Mouse (Mus musculus) neural tube, embryonic 10.5 days (tissue): Measurements from ENCODE around the gene Hnf4a.

Experiments
- DNase-seq: peaks from one replicate; pipeline ENCODE4 v3.0.0-alpha.2; 2017; ENCODE audit warnings: low spot score; ENCODE audit errors: extremely low spot score

The Hnf4a gene

DNA sequence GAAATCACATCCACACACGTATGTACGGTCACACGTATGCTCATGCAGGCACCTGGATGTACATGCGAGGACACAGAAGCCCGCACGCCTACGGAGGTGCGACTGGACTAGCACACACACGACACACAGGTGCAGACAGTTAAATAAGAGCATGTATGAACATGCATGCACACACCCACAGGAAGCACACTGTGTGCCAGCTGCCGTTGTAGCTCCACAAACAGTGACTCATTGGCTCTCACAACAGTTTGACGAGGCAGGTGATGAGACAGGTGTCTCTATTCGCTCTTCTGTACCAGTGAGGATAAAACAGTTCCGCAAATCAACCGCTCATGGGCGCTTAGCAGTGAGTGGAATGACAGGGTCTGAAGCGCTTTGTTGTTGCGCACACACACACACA, 16.0 kb upstream of the Hnf4a start:
- no peak for DNase-seq

DNA sequence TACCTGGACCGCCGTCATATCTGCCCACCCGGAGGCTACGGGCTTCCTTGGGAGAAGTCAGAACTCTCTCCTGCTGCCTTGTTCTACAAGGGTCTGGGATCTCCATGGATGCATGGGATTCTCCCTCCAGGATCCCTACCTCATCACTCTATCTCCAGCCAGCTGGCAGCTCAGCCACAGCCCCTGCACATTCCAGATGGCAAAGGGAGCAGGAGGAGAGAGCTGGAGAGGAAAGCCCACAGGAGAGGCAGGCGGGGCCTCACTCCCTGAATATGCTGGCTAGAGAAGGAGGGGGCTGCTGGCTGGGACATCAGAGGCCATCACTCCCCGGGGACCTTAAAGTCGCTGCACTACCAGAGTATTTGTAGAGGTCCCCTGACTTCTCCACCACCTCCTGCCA, 15.3 kb upstream of the Hnf4a start:
- no peak for DNase-seq

GRCm38 (mm10) chr2:163492018-163492417, 14.6 kb upstream of the Hnf4a start, which contains the start of gene R3hdml:
R3hdml (plus strand) TSS chr2:163492318.
- DNase-seq, result no peak

- no peak for DNase-seq
Measured at GRCm38 (mm10) chr2:163493031-163493430, 13.6 kb upstream of the Hnf4a start.

DNA sequence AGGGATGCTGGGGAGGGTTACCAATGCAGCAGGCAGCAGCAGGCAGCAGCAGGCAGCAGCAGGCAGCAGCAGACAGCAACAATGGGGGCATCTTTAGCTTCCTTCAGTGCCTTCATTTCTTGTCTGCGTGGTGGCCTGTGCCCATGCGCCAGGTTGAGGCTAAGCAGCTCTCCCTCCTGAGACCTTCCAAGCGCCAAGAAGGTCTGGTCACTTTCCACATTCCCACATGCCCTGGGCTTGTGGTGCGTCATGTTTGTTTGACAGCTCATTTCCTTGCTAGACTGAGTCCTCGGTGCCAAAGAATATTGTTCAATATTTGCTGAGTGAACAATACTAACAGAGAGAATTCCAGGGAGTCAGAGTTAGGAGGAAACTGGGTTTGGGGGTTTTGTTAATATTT, 12.6 kb upstream of the Hnf4a start:
- no peak for DNase-seq

DNA sequence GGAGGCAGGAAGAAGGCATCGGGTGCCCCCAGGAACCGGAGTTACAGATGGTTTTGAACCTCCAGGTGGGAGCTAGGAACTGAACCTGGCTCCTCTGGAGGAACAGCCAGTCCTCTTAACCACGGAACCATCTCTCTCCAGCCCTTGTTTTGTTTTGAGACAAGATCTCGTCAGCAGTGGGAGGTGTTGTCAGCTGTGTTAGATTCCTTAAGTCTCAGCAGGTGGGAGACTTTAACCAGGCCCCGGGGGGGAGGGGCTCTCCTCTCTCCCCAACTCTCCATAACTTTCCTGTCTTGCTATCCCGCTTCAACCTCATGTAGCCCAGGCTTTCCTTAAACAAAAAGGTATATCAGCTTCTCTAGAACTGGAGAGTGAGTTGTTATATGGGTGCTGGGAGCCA, 12.2 kb upstream of the Hnf4a start:
- DNase-seq, result no peak

DNA sequence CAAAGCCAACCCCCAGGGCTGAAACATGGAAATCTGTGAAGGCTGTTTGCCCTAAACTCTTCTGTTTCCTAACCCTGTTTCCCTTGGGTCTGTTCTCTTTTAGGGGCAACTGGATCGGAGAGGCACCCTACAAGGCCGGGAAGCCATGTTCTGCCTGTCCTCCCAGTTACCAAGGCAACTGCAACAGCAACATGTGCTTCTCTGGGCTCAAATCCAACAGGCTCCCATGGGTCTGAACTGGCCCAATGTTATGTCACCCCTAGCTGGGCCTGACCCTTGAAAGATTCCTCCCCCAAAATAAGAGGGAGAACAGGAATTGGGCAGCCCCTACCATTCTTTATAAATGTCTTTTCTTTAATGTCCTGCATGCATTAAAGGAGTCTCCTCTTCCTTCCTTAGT, 4.4 kb upstream of the Hnf4a start:
- no peak for DNase-seq

GRCm38 (mm10) chr2:163503191-163503590, 3.4 kb upstream of the Hnf4a start:
- no peak for DNase-seq

DNA sequence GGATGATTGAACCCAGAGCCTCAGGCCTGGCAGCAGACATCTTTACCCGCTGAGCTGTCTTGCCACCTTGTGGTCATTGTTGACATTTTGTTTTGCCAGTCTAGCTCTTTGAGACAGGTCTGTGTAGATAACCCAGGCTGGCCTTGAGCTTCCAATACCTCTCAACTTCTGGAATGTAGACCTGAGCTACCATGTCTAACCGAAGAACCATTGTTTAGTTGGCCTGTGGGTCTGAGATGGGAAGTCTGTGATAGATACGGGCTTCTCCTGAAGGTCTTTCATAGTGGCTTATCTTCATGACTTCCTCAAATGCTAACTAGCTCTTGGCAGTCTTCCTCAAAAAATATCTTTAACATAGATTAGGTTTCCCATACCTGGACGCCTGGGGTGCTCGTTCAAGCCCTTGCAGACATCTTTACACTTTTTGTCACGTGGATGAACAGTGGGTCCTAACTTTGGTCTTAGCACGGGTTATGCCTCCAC, 19.2 kb downstream of the Hnf4a start:
- no peak for DNase-seq

DNA sequence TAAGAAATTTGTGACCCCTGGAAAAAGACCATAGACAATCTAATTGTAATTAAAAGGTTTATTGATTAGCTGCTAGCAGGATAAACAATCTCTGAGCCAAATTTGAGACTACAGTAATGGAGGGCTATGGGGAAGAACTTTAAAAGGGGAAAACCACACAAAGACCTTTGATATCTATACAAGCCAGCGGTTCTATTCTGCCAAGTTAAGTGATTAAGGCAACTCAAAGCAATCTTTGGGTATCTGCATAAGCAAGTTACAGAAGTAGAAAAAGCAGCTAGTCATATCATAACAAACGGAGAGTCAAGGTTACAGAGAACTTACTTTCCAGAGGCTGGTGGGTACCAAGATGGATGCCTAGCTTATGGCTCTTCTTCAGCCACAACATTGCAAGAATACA, 20.9 kb downstream of the Hnf4a start:
- no peak for DNase-seq

GRCm38 (mm10) chr2:163530418-163530817, 23.8 kb downstream of the Hnf4a start:
- no peak for DNase-seq

DNA sequence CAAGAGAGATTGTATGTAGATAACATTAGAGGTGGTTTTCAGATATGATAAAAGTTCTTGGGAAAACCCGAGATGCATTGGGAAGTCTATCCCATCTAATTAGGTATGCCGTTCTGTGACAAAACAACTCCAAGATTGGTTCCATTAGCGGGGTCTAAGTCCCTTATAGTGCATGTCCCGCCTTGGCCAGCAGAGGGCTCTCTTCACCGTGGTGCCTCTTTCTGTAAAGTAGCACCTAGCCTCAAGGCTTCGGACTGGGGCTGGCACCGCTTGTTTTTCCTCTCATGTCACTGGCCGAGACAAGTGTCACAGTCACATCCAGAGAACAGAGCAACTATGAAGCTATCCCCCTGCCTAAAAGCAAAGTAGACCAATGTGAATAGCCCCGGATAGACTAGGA, 25.3 kb downstream of the Hnf4a start:
- DNase-seq, result peak; percentile 80

- DNase-seq, result no peak
Measured at GRCm38 (mm10) chr2:163533226-163533625, 26.6 kb downstream of the Hnf4a start.

DNA sequence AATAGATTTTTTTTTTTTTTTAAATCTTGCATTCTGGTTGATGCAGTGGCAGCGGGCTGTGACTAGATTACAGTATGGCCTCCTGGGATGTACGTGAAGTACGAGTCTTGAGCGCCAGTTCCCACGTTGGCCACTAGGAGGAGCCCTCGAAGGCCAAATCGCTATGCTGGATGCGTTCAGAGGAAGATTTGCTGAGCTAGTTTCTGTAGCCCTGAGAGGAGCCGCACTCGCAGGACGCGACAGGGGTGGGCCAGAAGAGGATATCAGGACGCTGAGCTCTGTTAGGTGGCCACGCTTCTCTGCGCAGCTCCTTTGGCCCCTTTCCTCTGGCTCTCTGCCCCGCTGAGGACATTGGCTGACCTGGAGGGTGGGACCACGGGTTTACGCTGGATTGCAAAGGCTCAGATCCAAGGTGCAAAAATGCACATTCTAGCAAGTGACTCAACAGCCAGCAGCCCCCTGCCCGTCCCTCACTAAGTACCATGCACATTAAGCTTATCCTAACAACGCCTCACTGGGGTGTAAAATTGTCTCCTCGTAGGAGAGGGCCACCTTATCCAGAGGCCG, 28.4 kb downstream of the Hnf4a start:
- DNase-seq, result peak; percentile 91

GRCm38 (mm10) chr2:163537443-163537842, 30.8 kb downstream of the Hnf4a start:
- DNase-seq, result no peak

DNA sequence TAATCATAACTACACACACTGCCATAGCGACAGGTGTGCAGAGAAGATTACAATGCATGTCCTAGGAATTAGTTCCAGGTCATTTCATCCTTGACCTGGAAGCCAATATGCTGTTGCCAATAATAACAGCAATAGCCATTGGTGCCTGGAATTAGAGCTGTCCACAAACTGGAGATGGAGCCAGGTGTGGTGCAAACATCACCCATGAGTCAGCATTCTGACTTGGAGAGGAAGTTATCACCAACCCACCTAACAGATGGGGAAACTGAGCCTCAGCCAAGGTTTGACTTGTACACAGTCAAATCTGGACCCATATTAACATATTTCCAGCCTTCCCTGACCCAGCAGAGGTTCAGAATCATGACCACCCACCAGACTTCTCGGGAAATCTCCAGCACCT, 31.8 kb downstream of the Hnf4a start:
- no peak for DNase-seq

DNA sequence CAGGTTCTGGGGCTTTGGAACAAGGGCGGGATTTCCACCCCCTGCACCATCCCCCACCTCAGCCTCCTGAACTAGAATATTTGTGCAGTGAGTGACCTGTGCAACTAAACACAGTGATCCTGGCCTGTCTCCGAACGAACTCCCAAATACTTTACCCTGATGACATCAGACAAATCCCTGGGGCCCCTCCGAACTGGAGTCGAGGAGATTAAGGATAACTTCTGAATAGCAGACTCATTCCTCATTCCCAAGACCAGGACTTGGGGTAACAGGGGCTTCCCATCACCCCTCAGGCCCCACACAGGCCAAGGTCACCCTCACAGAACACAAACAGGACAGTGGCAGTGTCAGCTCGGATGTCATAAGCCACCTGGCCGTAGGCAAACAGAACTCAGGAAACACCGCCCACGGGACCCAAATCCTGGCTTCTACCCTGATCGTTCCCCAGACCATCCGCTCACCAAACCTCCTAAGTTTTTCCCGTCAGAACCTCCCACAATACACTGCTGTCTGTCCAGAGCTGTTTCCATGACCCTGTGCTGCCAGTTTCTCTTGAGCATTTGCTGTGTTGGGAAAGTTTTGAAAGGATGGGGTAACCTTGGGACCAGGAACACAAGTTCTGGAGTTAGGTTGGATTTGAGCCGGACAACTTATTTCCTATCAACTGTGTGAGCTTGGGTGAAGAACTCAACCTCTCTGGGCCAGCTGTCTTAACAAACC, 32.9 kb downstream of the Hnf4a start:
- DNase-seq, result no peak

- DNase-seq, result no peak
Measured at GRCm38 (mm10) chr2:163540231-163541117, 33.9 kb downstream of the Hnf4a start.

- no peak for DNase-seq
Measured at GRCm38 (mm10) chr2:163541568-163542182, 35.1 kb downstream of the Hnf4a start.

DNA sequence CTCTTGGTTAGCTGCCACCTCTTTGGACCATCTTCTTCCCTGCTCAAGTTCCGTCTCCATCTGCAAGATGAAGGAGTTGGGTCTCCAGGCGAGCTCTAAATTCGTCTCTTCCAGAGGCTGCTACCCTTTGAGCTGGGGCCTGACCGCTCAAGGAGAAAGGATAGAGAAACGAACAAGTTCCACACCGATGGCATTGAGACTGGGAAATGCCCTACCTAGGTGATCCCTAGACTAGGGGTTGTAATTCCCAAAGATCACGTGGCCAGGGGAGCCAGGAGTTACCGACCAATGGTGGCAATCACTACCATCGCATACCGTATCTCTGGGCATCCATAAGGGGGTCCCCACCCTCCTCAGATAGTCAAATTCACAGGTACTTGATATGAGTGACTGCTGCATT, 36.1 kb downstream of the Hnf4a start:
- no peak for DNase-seq

DNA sequence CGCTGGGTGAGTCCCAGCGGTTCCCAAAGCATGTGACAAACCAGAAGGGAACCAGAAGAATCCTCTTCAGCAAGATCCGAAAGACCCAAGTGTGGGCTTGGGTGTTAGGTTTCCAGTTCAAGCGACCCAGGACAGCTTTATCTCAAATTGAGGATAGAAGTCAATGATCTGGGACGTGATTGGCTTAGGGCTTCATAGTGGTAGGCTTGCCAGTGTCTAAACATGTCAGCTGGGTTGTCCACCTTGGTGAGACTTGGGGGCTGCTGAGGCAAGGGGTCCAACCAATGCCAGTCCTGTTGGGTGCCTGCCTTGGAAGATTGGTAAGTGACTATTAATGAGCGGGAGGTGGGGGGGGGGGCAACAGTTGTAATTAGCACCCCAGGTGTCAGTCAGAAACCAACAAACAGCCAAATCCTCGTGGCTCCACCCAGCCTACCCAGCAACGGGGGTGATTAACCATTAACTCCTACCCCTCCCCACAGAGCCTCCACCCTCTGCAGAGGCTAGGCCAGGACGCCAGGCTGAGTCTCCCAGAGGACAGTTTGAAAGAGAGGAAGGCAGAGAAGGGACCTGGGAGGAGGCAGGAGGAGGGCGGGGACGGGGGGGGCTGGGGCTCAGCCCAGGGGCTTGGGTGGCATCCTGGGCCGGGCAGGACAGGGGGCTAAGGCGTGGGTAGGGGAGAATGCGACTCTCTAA, 40.2 kb downstream of the Hnf4a start:
- no peak for DNase-seq
